8 mouse cellular contexts compared by ENCODE assay signal in genomic region chr3:80079801-80080418, GRCm38 (mm10).
DNase-seq lines count a peak whose midpoint lies in the region; ATAC-seq and TF ChIP-seq lines count a peak whose summit lies in the region.

No protein-coding gene starts in this region.

- H3K27me3 ChIP-seq in forebrain, embryonic 11.5 days (ENCODE audit: control insufficient read depth, insufficient read depth, low read length) = no peaks in the 10 kb centered on the region
- no peaks in the 10 kb centered on the region for H3K27me3 ChIP-seq in lung, postnatal 0 days (replicated peaks; ENCODE audit: insufficient read depth, low read length)

- H3K36me3 ChIP-seq in forebrain, embryonic 11.5 days (ENCODE audit: control insufficient read depth, insufficient read depth, low read length) = no peaks in the 10 kb centered on the region
- no peaks in the 10 kb centered on the region for H3K36me3 ChIP-seq in lung, postnatal 0 days (ENCODE audit: insufficient read depth, low read length)

- WGBS in forebrain, embryonic 11.5 days = 22% methylated on average over 10 of the region's 10 CpGs
- 9% methylated on average over 10 of the region's 10 CpGs for WGBS in lung, postnatal 0 days

- no peak overlapping the region for H3K9ac ChIP-seq in forebrain, embryonic 11.5 days (ENCODE audit: low read length)
- H3K9ac ChIP-seq in lung, postnatal 0 days (replicated peaks; ENCODE audit: low read depth) = no peak overlapping the region

- H3K4me1 ChIP-seq in brown adipose tissue, adult 24 weeks (ENCODE audit: control insufficient read depth, insufficient read depth, insufficient read length, low read length) = no peaks in the 10 kb centered on the region
- no peaks in the 10 kb centered on the region for H3K4me1 ChIP-seq in forebrain, embryonic 11.5 days (replicated peaks; ENCODE audit: control insufficient read depth, insufficient read depth, low read length)
- no peaks in the 10 kb centered on the region for H3K4me1 ChIP-seq in lung, postnatal 0 days (ENCODE audit: insufficient read depth, low read depth, low read length)

- no peak for TF ChIP-seq EP300 in lung, postnatal 0 days (IDR thresholded peaks at IDR 0.05)

- no peak overlapping the region for H3K27ac ChIP-seq in brown adipose tissue, adult 24 weeks (replicated peaks; ENCODE audit: low read depth, low read length)
- no peak overlapping the region for H3K27ac ChIP-seq in forebrain, embryonic 11.5 days (ENCODE audit: low read depth, low read length)
- no peak overlapping the region for H3K27ac ChIP-seq in lung, postnatal 0 days (ENCODE audit: low read length)

- no peak overlapping the region for H3K4me2 ChIP-seq in forebrain, embryonic 11.5 days (ENCODE audit: low read depth, low read length, severe bottlenecking)
- peak overlapping the region; percentile 41 for H3K4me2 ChIP-seq in lung, postnatal 0 days (replicated peaks; ENCODE audit: low read depth, low read length)

- peak; percentile 87 for TF ChIP-seq CTCF in lung, postnatal 0 days (IDR thresholded peaks at IDR 0.05)

- peak; percentile 76 for ATAC-seq in forebrain, embryonic 11.5 days (replicated peaks; ENCODE audit: low FRiP score)
- peak; percentile 87 to 88 for ATAC-seq in hematopoietic stem cell, adult 5-6 weeks (replicated peaks in 1 of 2; ENCODE audit: insufficient read depth in 1 of 2, low FRiP score in 2 of 2, low TSS enrichment in 1 of 2, low read depth in 1 of 2, poor library complexity in 2 of 2, severe bottlenecking in 2 of 2)
- ATAC-seq in lung, postnatal 0 days = no peak

- no peaks in the 10 kb centered on the region for H3K9me3 ChIP-seq in forebrain, embryonic 11.5 days (ENCODE audit: control insufficient read depth, low read length)
- no peaks in the 10 kb centered on the region for H3K9me3 ChIP-seq in lung, postnatal 0 days (ENCODE audit: low read length)

- DNase-seq in MN1 (ENCODE audit: low spot score) = peak; percentile 58
- peak; percentile 78 for DNase-seq in forebrain, embryonic 11.5 days (ENCODE audit: low spot score)
- DNase-seq in layer of hippocampus, adult 8-10 months (ENCODE audit: low spot score in 2 of 2) = peak; percentile 28 to 74
- peak; percentile 80 for DNase-seq in lung, postnatal 0 days (ENCODE audit: low spot score)
- peak; percentile 61 for DNase-seq in ovary, postnatal 36 days (ENCODE audit: low spot score)
- peak; percentile 20 for DNase-seq in yolk sac, embryonic 10.5 days (ENCODE audit: low spot score)

- H3K4me3 ChIP-seq in brown adipose tissue, adult 24 weeks (ENCODE audit: insufficient read depth, low read depth, low read length) = peak overlapping the region; percentile 31
- no peak overlapping the region for H3K4me3 ChIP-seq in forebrain, embryonic 11.5 days (ENCODE audit: low read depth, low read length)
- H3K4me3 ChIP-seq in lung, postnatal 0 days (ENCODE audit: low read depth, low read length) = 0 out of 2 replicates have a peak overlapping the region, but pooled peaks have one; percentile 0

Comparison
In these comparisons a context has a peak if more than half of its experiments do, and no peak if none do; other contexts are left out.
1. DNase-seq: peak in every context shown above with its lines; median percentile 80 in lung, postnatal 0 days; 78 in forebrain, embryonic 11.5 days; 61 in ovary, postnatal 36 days; 58 in MN1; 51 in layer of hippocampus, adult 8-10 months; 20 in yolk sac, embryonic 10.5 days.